Mouse (Mus musculus) inflammation-experienced regulatory T-cells, adult 6 months (primary cell): ENCODE data around the gene Pik3r4. TPM values are rescaled to one million over a fixed set of nuclear protein-coding genes. Genes with fewer than 3 reads are reported as not detected.
"Not testable (repeated sequence)": the region's sequence is repeated elsewhere in the genome, so short reads cannot be mapped to it uniquely, and the experiment has no call there.

ENCODE experiments used
- ATAC-seq: one replicate; pipeline ENCODE4 v1.8.0; 2017
- polyA plus RNA-seq, 3 experiments: library from polyadenylated mRNA; unstranded; fragments of 100-300 nt; shearing (Covaris generic); gene quantifications; one replicate each; pipeline ENCODE4 v1.2.1; 2017

Gene Pik3r4
- 10 to 100 TPM; 12.7 to 20.8 (median 14.7) TPM for polyA plus RNA-seq

DNA sequence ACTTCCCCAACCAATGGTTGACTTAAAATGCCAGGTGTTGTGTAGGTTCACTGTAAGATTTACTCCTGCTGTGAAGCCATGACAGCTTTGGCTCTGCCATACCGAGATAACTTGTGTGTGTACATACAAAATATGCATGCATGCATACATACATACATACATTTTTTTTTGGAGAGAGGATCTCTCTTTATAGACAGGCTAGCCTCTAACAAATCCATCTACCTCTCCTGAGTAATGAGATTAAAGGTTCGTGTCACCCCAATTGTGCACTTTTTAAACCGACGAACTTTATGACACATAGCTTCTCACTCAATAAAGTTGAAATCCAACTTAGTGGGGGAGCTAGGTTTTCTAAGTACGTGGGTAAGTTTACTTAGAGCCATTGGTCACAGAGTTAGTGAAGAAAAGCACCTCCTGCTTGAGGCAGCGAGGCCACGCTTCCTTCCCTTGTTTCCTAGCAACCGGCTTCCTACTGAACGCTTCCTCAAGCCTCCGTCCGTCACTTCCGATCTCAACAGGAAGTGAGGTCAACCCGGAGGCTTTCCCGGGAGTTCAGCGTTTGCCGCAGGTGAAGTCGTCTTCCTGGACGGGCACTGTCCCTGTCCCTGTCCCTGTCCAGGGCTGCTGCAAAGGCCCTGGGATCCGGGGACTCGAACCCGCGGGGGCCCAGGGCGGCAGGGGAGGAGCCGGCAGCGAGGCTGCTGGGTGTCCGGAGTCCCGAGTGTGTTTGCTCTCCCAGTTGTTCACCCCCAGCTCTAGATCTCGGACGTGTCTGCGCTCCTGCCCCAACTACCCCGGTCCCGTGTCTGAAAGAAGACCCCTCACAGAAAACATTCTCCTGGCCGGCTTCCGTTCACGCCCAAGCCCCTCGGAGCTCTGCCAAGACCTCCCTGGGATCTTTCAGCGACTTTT lies at the start of gene Pik3r4:
Gene Pik3r4 (plus strand): TSS at position 519 of the 912 bp plus-strand sequence.
- ATAC-seq, result peak; percentile 99

DNA sequence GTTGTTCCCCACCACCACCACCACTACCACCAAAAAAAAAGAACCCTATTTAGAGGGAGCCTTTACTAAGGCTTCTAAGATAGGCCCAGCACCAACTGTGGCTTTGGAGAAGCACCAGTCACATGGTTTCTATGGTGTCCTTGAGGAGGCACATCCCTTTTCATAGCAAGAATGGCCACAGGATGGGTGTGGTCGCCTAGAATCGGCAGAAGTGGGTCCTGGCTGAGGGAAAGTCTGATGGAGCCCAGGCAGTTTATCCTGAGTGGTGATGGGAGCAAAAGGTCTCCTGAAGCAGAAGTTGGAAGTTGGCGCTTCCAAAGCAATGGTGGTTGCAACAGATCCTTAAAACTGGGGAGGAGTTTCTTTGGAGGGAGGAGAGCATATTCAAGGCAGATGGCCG lies 43.9 kb upstream of the Pik3r4 start:
- no peak for ATAC-seq

DNA sequence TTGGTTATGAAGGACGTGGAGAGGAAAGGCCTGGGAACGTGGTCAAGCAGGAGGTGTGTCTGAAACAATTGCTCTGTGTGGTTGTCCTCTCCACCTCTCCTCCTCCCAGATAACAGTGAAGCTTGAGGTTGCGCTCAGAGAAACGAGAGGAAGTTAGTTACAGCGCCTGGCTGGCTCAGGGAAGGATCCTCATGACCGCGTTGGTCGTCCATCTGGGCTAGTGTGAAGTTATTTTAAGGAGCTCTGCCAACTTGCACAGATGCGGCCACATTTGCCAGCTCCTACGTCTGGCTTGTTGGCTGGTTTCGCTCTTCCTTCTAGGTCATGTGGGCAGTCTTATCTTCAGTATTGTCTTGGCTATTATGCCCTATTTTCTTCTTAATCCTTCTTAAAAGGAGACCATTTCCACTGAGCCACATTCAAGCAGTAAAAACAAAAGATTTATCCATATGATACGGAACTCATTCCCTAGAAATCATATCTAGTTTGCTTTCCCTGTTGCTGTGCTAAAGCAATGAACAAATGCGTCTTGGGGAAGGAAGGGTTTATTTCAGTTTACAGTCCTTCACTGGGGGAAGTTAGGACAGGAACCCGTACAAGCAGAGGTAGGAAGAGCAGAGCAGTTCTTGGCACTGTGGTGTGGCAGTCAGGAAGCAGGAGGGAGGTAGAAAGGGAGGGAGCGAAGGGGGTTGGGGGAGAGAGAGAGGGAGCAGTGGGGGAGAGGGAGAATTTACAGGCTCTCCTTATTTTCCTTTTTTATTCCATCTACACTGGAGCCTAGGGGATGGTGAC lies 30.6 kb upstream of the Pik3r4 start:
- ATAC-seq, result no peak

DNA sequence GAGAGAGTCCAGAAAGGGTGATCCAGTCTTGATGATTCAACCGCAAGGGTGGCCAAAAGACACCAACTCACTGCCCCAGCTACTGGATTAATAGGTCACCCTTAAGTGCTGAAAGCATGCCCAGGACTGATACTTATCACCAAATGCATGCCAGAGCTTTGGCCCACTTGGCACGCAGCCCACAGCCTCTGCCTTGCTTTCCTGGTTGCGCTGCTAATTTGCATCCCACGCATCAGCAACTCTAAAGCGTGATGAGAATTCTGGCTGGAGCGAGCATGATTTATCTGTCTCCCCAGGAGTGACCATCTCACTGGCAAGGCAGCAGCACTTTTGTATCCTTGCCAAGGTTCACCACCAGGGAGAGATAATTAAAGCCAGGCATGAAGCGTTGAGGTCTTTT lies 29.9 kb upstream of the Pik3r4 start:
- ATAC-seq, result no peak

- no peak for ATAC-seq
Observed at GRCm38 (mm10) chr9:105615952-105616351, 26.8 kb upstream of the Pik3r4 start.

DNA sequence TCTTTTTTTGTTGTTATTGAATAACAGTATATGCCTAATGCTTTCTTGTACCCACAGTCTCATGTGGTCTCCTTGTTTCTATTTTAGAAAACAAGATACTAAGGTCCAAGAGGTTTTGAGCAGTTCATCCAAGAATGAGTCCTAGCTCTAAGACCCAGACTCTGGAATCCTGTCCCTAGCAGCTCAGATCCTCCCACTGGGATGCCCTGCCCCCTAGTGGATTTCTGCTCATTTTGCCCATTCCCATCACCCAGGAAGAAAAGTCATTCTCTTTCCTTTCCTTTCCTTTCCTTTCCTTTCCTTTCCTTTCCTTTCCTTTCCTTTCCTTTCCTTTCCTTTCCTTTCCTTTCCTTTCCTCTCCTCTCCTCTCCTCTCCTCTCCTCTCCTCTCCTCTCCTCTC lies 25.5 kb upstream of the Pik3r4 start:
- ATAC-seq, result not testable (repeated sequence)

GRCm38 (mm10) chr9:105633961-105634360 lies 8.8 kb upstream of the Pik3r4 start:
- ATAC-seq, result no peak

DNA sequence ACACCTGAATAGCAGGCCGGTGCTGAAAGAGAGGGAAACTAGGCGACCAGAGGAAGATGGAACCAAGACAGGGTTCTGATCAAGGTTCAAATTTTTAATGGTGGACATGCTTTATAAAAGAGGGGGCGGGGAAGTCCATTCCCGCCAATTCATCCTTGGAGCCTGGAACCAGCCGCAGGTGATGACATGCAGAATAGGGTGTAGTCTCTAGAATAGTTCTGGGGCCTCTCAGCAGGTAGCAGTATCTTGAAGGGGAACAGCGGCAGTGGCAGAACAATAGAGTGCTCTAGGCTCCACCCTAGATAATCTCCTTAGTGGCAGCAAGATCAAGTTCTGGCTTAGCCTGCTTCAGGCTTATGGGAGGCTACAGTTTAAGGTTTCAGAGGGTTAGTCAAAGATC lies 1.4 kb upstream of the Pik3r4 start:
- ATAC-seq, result not testable (repeated sequence)

DNA sequence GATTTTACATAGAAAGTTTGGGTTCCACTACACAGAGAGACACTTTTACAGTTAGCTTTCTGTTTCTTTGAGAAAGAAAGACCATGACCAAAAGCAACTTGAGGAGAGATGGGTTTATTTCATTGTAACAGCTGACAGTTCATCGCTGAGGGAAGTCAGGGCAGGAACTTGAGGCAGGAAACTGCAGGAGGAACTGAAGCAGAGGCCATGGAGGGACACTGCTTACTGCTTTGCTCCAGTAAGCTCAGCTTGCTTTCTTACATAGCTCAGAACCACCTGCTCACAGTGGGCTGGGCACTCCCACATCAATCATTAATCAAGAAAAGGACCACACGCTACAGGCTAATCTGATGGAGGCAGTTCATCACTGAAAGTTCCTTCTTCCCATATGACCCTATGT lies 13.4 kb downstream of the Pik3r4 start:
- ATAC-seq, result no peak

GRCm38 (mm10) chr9:105658216-105658615 lies 15.4 kb downstream of the Pik3r4 start:
- ATAC-seq, result no peak

DNA sequence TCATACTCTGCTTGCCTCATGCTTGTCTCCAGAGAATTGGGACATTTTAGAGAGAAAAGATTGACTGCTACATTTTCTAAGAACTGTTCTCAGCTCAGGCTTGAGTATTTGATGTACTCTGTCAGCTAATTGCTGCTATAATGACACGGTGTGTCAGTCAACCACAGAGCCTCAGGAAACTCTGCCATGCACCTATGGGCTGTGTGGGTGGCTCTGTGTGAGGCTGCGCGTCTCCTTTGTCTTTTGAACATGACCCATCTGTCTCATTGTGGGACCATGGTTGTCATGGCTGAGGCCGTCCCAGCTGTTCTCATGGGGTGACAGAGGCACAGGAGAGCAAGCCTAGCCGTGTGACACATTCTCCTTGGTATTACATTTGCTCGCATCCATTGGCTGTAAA lies 17.1 kb downstream of the Pik3r4 start:
- ATAC-seq, result no peak

DNA sequence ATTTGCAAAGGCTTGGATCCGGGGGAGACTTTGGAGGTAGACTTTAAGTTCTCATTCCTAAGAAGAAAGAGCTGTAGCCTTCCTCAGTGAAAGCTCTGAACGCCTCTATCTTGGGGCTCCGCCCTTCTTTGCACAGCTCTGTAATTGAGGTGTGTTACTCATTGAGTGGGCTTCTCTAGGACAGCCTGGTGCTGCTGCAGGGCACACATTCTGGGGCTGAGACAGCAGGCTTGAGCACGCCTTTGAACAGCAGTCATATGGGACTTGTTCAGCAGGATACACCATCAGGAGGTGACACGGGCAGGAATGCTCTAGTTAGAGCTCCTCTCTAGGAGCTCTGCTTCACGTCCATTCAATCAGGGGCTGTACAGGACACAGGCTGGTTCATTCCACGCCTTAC lies 22.5 kb downstream of the Pik3r4 start:
- ATAC-seq, result no peak

- no peak for ATAC-seq
Observed at GRCm38 (mm10) chr9:105670916-105671315, 28.1 kb downstream of the Pik3r4 start.

GRCm38 (mm10) chr9:105672032-105672431 lies 29.3 kb downstream of the Pik3r4 start:
- ATAC-seq, result no peak

DNA sequence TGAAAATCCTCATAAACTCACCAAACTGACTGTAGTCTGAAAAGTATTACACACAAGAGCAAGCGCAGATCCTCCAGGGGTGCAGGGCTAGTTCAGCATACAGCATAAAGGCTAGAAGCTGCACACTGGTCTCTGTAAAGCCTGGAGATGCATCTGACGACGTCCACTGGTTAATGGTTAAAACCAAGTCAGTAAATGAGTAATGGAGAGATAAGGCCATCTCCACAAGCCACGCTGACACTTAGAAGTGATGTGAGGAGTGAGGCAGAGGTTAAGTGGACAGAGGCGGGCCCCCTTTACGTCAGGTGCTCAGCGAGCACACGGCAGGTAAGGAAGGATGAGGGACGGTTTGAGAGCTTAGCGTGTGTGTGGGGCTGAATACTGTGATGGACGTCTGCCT lies 33.2 kb downstream of the Pik3r4 start:
- no peak for ATAC-seq

GRCm38 (mm10) chr9:105681386-105681785 lies 38.6 kb downstream of the Pik3r4 start:
- ATAC-seq, result no peak

DNA sequence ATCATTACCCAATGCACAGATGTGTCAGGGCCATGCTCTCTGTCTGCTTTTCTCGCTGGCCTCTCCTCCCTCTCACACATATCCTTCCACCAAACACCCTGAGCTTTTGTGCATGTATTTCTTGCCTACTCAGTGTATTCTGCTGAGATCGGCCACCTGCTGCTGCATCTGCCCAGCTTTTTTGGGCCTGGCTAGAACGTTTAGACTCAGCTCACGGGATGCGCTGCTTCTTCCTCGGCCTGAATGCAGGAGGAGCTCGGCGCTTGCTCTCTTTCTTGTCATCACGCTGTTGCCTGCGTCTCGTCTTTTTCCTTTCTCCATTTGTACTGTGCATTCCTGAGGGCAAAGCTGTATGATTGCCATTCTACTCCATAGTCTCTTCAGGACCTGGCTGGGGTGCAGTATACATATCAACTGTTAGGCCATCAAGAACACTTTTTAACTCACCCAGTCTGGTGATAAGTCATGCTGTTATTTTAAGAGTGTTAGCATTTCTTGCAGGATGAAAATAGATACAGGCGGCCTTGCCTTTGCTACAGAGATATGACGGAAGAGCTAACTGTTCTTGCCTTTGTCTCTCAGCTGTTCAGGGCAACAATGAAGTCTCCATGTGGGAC lies 41.9 kb downstream of the Pik3r4 start:
- ATAC-seq, result no peak

- ATAC-seq, result no peak
Observed at GRCm38 (mm10) chr9:105689485-105689884, 46.7 kb downstream of the Pik3r4 start.

GRCm38 (mm10) chr9:105692472-105692871 lies 49.7 kb downstream of the Pik3r4 start:
- no peak for ATAC-seq

DNA sequence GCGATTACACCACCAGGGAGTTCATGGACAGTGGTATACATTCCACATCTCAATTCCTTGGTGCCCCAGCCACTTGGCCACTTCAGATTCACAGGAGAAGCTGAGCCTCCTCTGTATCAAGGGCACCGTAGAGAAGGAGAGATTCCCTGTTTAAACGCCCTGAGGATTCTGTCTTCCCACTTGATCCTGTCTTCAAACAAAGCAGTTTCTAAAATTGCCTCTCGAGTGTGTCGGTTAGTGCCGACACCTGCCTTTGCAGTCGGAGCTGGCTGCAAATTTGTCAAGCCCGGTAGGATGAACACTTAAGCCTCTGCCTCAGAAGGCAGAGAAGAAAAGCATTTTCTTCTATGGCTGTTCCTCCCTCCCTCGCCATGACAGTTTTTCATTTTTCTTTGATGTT lies 50.3 kb downstream of the Pik3r4 start:
- no peak for ATAC-seq

DNA sequence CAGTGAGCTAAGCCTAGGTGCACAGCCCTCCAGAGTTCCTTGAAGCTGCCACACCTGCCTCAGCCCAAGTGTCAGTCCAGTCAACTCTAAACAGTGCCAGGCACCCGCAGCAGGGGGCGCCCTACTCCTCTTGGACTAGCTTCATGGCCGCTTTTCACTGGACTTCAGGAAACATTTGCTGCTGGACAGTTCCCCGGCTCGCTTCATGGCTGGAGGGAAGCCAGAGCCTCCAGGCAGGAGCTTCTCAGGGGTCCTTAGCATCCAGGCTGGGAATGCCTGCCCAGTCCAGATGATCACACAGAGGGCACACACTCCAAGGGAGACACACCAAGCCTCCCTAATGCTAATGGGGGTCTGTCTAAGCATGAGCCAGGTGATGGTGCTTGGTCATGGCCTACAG lies 51.1 kb downstream of the Pik3r4 start:
- ATAC-seq, result no peak

DNA sequence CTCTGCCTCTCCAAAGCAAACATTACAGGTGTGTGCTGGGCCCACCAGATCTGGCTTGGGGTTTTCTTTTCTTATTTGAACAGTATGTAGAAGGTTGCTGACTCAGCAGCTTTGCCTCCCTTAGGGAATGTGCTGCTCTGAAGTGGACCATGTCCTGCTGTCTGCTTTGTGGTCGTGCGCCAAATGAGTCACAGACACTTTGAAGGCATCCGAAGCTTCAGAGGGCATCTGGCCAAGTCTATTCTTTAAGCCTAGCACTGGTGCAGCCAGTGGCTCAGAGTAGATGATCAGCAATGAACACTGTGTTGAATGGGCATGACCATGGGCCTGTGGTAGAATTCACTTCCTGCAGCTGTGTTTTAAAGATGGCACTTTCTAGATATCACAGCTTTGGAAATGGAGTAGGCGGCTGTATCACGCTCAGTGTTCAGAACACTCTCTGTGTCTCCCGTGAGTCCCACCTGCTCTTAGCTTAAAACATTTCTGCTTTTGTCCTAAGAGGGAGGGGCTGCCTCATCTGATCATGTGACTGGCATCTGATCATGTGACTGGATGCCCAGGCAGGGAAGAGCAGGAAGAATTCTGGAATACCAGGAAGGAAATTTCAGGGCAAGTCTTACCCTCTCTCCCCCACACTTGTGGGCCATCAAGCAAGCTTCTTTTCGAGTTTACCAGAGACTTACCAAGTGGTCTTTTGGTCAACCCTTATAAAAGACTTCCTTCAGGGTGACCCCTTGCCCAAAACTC lies 54.2 kb downstream of the Pik3r4 start:
- no peak for ATAC-seq
